Mouse (Mus musculus) neural tube, embryonic 15.5 days (tissue): Measurements from ENCODE around the gene Kcnip3. TPM values are rescaled to one million over a fixed set of nuclear protein-coding genes. Genes with fewer than 3 reads are reported as not detected.

Experiments
- ATAC-seq: fragments of 200-750 bp; cut with Nextera tagmentation; 2 replicates; pipeline ENCODE4 v1.8.0; 2017; ENCODE audit warnings: mild to moderate bottlenecking, moderate TSS enrichment, moderate library complexity; ENCODE audit not compliant: low FRiP score
- H3K27ac ChIP-seq: fragments of 300-500 bp; sonication (generic); replicated peaks from 2 replicates; pipeline ENCODE4 v1.5.1; 2015; ENCODE audit warnings: mild to moderate bottlenecking, inconsistent platforms
- H3K27me3 ChIP-seq: fragments of 300-500 bp; sonication (generic); replicated peaks from 2 replicates; pipeline ENCODE4 v1.6.1; 2015; ENCODE audit warnings: inconsistent platforms
- H3K36me3 ChIP-seq: fragments of 300-500 bp; sonication (generic); 2 replicates; pipeline ENCODE4 v1.6.1; 2015; ENCODE audit warnings: inconsistent platforms
- H3K4me1 ChIP-seq: fragments of 300-500 bp; sonication (generic); 2 replicates; pipeline ENCODE4 v1.6.1; 2015; ENCODE audit warnings: inconsistent platforms
- H3K4me2 ChIP-seq: fragments of 300-500 bp; sonication (generic); 2 replicates; pipeline ENCODE4 v1.6.1; 2015; ENCODE audit warnings: inconsistent platforms, mild to moderate bottlenecking, moderate library complexity
- H3K4me3 ChIP-seq: fragments of 300-500 bp; sonication (generic); replicated peaks from 2 replicates; pipeline ENCODE4 v1.5.1; 2015; ENCODE audit warnings: mild to moderate bottlenecking, inconsistent platforms
- H3K9ac ChIP-seq: fragments of 300-500 bp; sonication (generic); replicated peaks from 2 replicates; pipeline ENCODE4 v1.6.1; 2015; ENCODE audit warnings: mild to moderate bottlenecking, inconsistent platforms
- H3K9me3 ChIP-seq: fragments of 300-500 bp; sonication (generic); replicated peaks from 2 replicates; pipeline ENCODE4 v1.6.1; 2016; ENCODE audit warnings: inconsistent platforms
- WGBS: fragments of 180-500 bp; shearing (Covaris S2); methylation state at CpG from one replicate; pipeline ENCODE4 v1.1.7; 2015; ENCODE audit warnings: mixed read lengths; 5-methylcytosine and 5-hydroxymethylcytosine counted together
- polyA plus RNA-seq: library from polyadenylated mRNA; unstranded; fragments of >200 nt; fragmentation: Nextera tagmentation; extraction: Ambion mirVana; gene quantifications from 2 replicates; pipeline ENCODE4 v1.2.1, GENCODE M21; 2015

The Kcnip3 gene
- polyA plus RNA-seq, 1 experiment from 2014 or later = 6.5 TPM

DNA sequence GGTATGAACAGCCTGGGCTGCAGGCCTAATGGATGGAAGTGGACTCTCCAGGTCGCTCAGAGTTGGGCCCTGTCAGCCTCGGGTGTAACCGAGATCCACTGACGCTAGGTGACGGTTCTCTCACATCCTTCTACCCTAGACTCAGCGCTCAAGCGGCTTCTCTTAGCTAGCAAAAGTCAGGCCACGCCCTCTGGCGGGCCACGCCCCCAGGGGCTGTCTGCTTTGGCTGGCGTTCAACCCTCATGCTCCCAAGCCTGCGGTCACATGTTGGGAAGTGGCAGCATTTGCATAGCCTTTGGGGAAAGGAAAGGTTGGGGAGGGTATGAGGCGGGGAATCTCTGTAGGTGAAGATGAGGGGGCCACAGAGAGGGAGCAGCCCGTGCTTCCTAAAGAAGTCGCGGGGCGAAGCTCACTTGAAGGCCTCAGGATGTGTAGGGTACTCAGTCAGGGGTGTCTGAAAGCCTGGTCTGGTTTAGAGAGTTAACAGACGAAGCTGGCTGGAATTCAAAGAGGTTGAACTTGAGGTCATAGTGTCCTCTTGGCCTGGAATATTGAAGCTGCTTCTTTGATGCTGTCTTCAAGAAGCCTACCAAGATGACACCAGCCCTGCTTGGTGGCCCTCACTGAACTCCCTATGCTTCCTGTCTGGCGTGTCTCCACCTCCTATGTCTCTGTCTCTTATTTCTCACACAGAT lies 37.3 kb downstream of the Kcnip3 start:
- no peaks in the 10 kb centered on the region for H3K9me3 ChIP-seq
- H3K4me2 ChIP-seq = peak overlapping the region; percentile 53
- 0 out of 2 replicates have a peak overlapping the region, but pooled peaks have one; percentile 10 for H3K9ac ChIP-seq
- peak; percentile 54; the same call in 1 of the 2 replicates for ATAC-seq
- H3K4me1 ChIP-seq = peaks cover 35% of the 10 kb centered on the region
- H3K4me3 ChIP-seq = peak overlapping the region; percentile 24
- WGBS = 8% methylated on average over 19 of the region's 19 CpGs
- no peaks in the 10 kb centered on the region for H3K36me3 ChIP-seq
- H3K27me3 ChIP-seq = peaks cover 64% of the 10 kb centered on the region
- no peak overlapping the region for H3K27ac ChIP-seq

DNA sequence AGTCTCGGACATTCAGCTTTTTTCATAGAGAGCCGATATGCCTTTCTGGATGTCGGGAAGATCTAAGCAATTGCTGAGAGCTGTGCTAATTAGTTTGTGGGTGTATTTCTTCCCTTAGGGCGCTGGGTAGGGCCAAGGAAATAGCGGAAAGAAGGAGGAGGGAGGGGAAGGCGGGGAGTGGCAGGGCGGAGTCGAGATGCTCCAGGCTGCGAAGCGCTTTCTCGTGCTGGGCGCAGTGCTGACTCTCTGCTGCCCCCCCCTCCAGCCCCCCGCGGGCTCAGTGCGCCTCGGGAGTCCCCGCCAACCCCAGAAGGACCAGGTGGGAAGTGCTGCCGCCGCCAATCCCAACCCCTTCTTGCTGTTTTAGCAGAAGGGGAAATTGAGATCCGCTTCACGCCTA lies 38.9 kb downstream of the Kcnip3 start:
- Histone ChIP-seq H3K4me1 (peaks cover 35% of the 10 kb centered on the region), H3K4me3 (peak overlapping the region; percentile 39), H3K27ac (no peak overlapping the region), H3K27me3 (peaks cover 77% of the 10 kb centered on the region), H3K36me3 (no peaks in the 10 kb centered on the region), H3K9ac (0 out of 2 replicates have a peak overlapping the region, but pooled peaks have one; percentile 9), H3K4me2 (peak overlapping the region; percentile 72), H3K9me3 (no peaks in the 10 kb centered on the region)
- ATAC-seq = no peak
- under 1% methylated on average over 19 of the region's 21 CpGs for WGBS

- peak; percentile 64 for ATAC-seq
- Histone ChIP-seq H3K4me2 (peak overlapping the region; percentile 72), H3K4me1 (peaks cover 35% of the 10 kb centered on the region), H3K36me3 (no peaks in the 10 kb centered on the region), H3K27me3 (peaks cover 77% of the 10 kb centered on the region), H3K9ac (0 out of 2 replicates have a peak overlapping the region, but pooled peaks have one; percentile 9), H3K27ac (no peak overlapping the region), H3K4me3 (peak overlapping the region; percentile 39), H3K9me3 (no peaks in the 10 kb centered on the region)
- under 1% methylated on average over 21 of the region's 21 CpGs for WGBS
These were observed 39.4 kb downstream of the Kcnip3 start for GRCm38 (mm10) chr2:127482533-127482911.

GRCm38 (mm10) chr2:127481841-127482532 lies 39.9 kb downstream of the Kcnip3 start:
- peak overlapping the region; percentile 39 for H3K4me3 ChIP-seq
- WGBS = under 1% methylated on average over 59 of the region's 59 CpGs
- no peaks in the 10 kb centered on the region for H3K9me3 ChIP-seq
- H3K4me1 ChIP-seq = peaks cover 35% of the 10 kb centered on the region
- peak overlapping the region; percentile 72 for H3K4me2 ChIP-seq
- H3K27ac ChIP-seq = no peak overlapping the region
- H3K9ac ChIP-seq = peak overlapping the region; percentile 17; the same call in 1 of the 2 replicates
- H3K27me3 ChIP-seq = peaks cover 77% of the 10 kb centered on the region
- no peaks in the 10 kb centered on the region for H3K36me3 ChIP-seq
- ATAC-seq = 0 out of 2 replicates have a peak, but pooled peaks have one; percentile 15

DNA sequence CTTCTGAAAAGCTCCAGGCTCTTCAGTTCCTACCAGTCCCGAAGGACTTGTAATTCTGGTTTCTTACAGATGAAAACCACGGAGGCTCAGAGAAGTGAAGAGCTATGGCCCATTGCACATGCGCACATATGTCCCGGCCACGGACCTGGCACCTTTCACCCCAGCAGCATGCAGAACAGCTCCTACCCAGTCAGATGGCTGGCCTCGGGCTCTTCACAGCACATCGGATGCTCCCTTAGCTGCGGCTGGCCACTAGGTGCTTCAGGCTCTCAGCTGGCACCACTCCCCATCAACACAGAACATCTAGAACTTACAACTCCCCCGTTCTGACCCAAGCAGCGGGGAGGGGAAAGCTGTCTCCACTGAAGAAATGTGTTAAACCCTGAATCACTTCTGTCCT lies 42.1 kb downstream of the Kcnip3 start:
- Histone ChIP-seq H3K4me1 (peaks cover 32% of the 10 kb centered on the region), H3K4me2 (no peak overlapping the region), H3K4me3 (no peak overlapping the region), H3K9me3 (no peaks in the 10 kb centered on the region), H3K27ac (no peak overlapping the region), H3K36me3 (no peaks in the 10 kb centered on the region), H3K27me3 (peaks cover 69% of the 10 kb centered on the region), H3K9ac (no peak overlapping the region)
- WGBS = 66% methylated on average over 10 of the region's 10 CpGs
- ATAC-seq = no peak

DNA sequence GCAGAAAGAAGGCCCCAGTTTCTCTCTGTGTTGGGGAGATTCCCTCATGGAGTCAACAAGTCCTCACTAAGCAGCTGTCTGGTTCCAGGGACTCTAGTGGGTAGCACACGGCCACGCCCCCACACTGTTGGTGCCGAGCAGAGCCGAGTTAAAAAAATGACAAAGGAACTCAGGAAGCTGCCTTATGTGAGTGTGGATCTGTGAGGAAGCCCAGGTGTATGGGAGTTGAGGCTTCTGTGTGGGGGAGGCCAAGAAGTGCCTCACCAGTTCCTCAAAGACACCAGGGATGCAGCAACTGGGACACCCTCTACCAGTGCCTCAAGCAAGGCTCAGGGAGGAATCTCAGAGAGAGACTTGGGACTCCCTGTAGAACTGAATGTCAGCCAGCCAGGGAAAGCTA lies 42.7 kb downstream of the Kcnip3 start:
- ATAC-seq = no peak
- WGBS = 79% methylated on average over 4 of the region's 4 CpGs
- Histone ChIP-seq H3K4me1 (peaks cover 26% of the 10 kb centered on the region), H3K9ac (no peak overlapping the region), H3K9me3 (no peaks in the 10 kb centered on the region), H3K27ac (no peak overlapping the region), H3K4me2 (no peak overlapping the region), H3K27me3 (peaks cover 63% of the 10 kb centered on the region), H3K4me3 (no peak overlapping the region), H3K36me3 (no peaks in the 10 kb centered on the region)

DNA sequence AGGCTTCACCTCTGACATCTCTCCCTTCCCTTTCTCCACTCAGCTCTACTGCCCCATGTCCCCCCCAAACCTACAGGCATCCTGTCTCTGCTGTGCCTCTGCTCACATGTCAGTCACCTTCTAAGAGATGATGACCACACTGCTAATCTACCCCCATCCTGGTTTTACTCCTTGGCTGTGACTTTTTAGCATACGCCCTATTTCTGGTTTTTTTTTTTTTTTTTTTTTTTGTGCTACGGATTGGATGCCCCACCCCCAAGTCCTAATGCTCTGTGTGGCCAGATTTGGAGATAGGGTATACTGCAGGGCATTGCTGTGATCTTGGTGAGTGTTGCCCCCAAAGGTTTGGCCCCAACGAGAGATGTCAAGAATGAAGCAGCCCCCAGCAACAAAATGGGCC lies 49.6 kb downstream of the Kcnip3 start:
- Histone ChIP-seq H3K4me3 (no peak overlapping the region), H3K4me1 (no peaks in the 10 kb centered on the region), H3K4me2 (no peak overlapping the region), H3K9ac (no peak overlapping the region), H3K27ac (no peak overlapping the region), H3K36me3 (no peaks in the 10 kb centered on the region), H3K9me3 (no peaks in the 10 kb centered on the region), H3K27me3 (peaks cover 7% of the 10 kb centered on the region; the same call in 1 of the 2 replicates)
- 81% methylated on average over 3 of the region's 3 CpGs for WGBS
- no peak for ATAC-seq

- Histone ChIP-seq H3K27me3 (peaks cover 5% of the 10 kb centered on the region; the same call in 1 of the 2 replicates), H3K36me3 (no peaks in the 10 kb centered on the region), H3K4me2 (no peak overlapping the region), H3K9ac (no peak overlapping the region), H3K4me3 (no peak overlapping the region), H3K27ac (no peak overlapping the region), H3K4me1 (no peaks in the 10 kb centered on the region), H3K9me3 (no peaks in the 10 kb centered on the region)
- no peak for ATAC-seq
- 86% methylated on average over 8 of the region's 8 CpGs for WGBS
These were observed 50.6 kb downstream of the Kcnip3 start for GRCm38 (mm10) chr2:127471281-127471680.

DNA sequence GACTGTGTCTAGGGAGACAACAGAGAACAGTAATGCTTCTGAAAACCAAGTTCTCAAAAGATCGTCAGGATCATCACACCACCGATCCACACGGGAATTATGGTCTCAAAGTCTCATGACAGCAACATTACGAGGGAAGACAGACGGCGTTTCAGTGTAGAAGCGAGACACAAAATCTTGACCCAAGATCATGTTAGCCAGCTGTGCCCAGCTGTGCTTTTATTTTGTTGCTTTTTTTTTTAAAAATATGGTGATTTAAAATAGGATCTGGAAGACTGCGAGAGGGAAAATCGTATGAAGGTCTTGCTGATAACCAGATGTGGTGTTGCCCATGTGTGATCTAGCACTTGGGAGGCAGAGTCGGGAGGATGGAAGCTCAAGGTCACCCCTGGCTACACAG lies 51.2 kb downstream of the Kcnip3 start:
- H3K36me3 ChIP-seq = no peaks in the 10 kb centered on the region
- H3K27ac ChIP-seq = no peak overlapping the region
- H3K4me1 ChIP-seq = no peaks in the 10 kb centered on the region
- H3K9me3 ChIP-seq = no peaks in the 10 kb centered on the region
- WGBS = 89% methylated on average over 10 of the region's 10 CpGs
- peaks cover 3% of the 10 kb centered on the region; the same call in 1 of the 2 replicates for H3K27me3 ChIP-seq
- ATAC-seq = no peak
- no peak overlapping the region for H3K4me3 ChIP-seq
- no peak overlapping the region for H3K4me2 ChIP-seq
- no peak overlapping the region for H3K9ac ChIP-seq

GRCm38 (mm10) chr2:127470183-127470582 lies 51.7 kb downstream of the Kcnip3 start:
- Histone ChIP-seq H3K36me3 (no peaks in the 10 kb centered on the region), H3K4me2 (no peak overlapping the region), H3K4me3 (no peak overlapping the region), H3K27ac (no peak overlapping the region), H3K9me3 (no peaks in the 10 kb centered on the region), H3K9ac (no peak overlapping the region), H3K27me3 (peaks cover 3% of the 10 kb centered on the region; the same call in 1 of the 2 replicates), H3K4me1 (no peaks in the 10 kb centered on the region)
- WGBS = 85% methylated on average over 5 of the region's 5 CpGs
- ATAC-seq = no peak

DNA sequence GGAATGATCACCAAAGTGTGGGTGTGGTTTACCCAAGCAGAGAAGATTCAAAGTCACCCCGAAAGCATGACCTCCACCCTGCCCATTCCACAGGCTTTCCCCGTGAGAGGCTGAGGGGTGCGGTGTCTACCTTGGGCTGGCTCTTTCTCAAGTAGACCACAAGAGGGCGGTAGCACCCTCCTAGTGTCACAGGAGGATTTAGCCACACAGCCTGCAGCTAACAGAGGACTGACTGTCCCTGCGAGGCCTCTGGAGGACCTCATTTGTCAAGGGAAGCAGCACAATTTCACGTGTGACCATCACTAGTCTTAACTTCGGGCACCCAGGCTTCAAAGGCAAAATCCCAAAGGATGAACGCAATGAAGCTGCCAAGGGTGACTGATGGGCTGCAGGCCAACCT lies 59.6 kb downstream of the Kcnip3 start:
- Histone ChIP-seq H3K9me3 (no peaks in the 10 kb centered on the region), H3K27ac (no peak overlapping the region), H3K36me3 (no peaks in the 10 kb centered on the region), H3K4me3 (no peak overlapping the region), H3K9ac (no peak overlapping the region), H3K4me1 (no peaks in the 10 kb centered on the region), H3K27me3 (no peaks in the 10 kb centered on the region), H3K4me2 (no peak overlapping the region)
- ATAC-seq = peak; percentile 78; the same call in 1 of the 2 replicates
- 11% methylated on average over 8 of the region's 8 CpGs for WGBS

DNA sequence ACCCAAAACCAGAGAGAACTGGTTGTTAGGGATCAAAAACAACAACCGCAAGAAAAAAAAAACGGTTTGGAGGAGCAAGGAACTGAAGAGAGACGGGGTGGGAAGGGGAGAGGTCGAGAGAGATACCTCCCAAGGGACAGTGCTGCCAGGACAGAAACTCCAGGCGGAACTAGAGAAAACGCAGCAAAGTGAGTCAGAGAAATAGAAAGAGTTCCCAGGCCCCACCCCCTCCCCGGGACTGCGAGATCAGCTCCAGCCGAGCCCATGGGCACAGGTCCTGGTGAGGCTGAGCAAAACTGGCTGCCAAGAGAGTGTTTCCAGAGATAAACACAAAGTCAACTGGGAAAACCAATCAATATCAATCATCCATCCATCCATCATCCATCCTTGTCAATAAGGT lies 60.5 kb downstream of the Kcnip3 start:
- Histone ChIP-seq H3K4me1 (no peaks in the 10 kb centered on the region), H3K9ac (no peak overlapping the region), H3K4me2 (no peak overlapping the region), H3K27ac (no peak overlapping the region), H3K9me3 (no peaks in the 10 kb centered on the region), H3K4me3 (no peak overlapping the region), H3K27me3 (no peaks in the 10 kb centered on the region), H3K36me3 (no peaks in the 10 kb centered on the region)
- 60% methylated on average over 9 of the region's 9 CpGs for WGBS
- no peak for ATAC-seq
